Mouse (Mus musculus) erythroblast, embryonic 14.5 days (primary cell): ENCODE results near the gene Map7.

Experiments
- GATA1 ChIP-seq: IDR thresholded peaks from 2 replicates; pipeline ENCODE4 v1.6.1; 2012; ENCODE audit warnings: low read length, inconsistent platforms, mixed read lengths
- TAL1 ChIP-seq: IDR thresholded peaks from 3 replicates; pipeline ENCODE4 v1.6.1; 2012; ENCODE audit warnings: low read length, inconsistent platforms, mixed read lengths

DNA sequence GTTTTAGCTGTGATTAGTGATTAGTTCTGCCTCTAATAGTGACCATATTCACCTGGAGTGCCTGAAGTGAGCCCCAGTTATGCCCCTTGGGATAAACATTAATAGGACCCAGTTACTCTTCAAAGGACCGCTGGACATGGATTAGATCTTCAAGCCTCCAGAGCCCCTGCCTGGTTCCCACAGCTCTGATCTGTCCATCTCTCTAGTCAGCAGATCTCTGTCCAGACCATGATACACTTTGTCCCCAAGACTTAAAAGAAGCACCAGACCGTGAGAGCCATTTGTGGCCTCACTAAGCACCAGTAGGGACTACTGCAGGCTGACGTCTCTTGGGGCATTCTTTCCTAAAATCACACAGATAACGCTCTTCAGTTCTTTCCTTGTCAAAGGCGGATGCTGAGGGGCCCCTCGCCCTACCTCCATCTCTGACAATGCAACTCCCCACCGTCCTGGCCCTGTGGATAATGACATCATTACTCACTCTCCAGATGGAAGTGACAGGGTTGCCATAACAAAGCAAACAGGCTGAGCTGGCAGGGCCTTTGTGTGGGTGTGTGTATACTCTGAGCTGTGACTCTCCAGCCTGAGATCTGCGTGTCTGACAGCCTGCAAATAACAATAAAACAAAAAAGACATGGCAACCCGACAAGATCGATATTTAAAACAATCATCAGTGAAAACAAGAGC is 137.2 kb downstream of the Map7 start:
- TF ChIP-seq TAL1 (no peak), GATA1 (no peak)
